Mouse (Mus musculus): ENCODE results near the gene Stn1. TPM values are rescaled to one million over a fixed set of nuclear protein-coding genes. Genes with fewer than 3 reads are reported as not detected.
A peak's percentile ranks its signal among the peaks of the same experiment; 100 is the strongest.

Gene Stn1
- polyA plus RNA-seq, 1 experiment from 2014 or later, result 53.8 TPM

DNA sequence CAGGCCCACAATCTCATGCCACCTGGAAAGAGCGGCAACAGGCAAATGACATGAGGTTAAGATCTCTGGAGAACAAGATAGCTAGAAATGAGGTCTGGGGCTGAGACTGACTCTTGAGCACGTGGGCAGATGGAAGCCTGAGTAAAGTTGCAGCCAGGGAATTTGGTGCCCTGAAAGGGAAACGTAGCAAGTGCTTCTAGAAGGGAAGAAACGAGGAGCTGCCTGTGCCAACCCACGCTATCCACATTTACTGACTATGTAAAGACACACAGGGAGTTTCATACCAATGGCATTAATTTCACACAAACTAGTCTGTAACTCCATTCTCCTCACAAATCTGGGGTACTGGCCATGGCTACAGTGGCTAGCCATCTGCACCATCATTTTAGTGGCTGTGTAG, 37.5 kb downstream of the Stn1 start:
- Histone ChIP-seq H3K9me3 (no peaks in the 10 kb centered on the region), H3K36me3 (peaks cover 5% of the 10 kb centered on the region), H3K27ac (no peak overlapping the region), H3K4me1 (peaks cover 24% of the 10 kb centered on the region), H3K27me3 (ENCODE audit: insufficient read depth, poor library complexity, severe bottlenecking) (no peaks in the 10 kb centered on the region), H3K4me3 (no peak overlapping the region)
- 85% methylated on average over 5 of the region's 5 CpGs for WGBS
- DNase-seq (ENCODE audit: low spot score), result no peak

DNA sequence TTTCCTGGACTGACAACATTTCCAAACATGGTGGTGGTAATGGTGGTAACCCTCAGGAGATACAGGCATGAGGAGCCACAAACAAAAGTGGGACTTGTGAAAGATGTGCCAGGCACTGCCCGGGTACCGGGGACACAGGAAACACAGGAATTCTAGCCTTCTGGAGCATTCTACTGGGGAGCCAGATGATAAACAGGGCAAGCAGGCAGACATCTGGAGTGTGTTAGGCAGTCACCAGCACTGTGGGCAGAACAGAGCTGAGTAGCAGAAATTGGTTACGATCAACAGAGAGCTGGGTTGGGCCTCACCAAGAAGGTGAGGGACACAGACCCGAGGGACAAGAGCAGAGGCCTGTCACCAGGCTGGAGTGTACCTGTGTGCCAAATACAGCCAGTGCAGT, 38.4 kb downstream of the Stn1 start:
- H3K4me1 ChIP-seq, result peaks cover 24% of the 10 kb centered on the region
- H3K4me3 ChIP-seq, result no peak overlapping the region
- DNase-seq (ENCODE audit: low spot score), result no peak
- 31% methylated on average over 4 of the region's 4 CpGs for WGBS
- peaks cover 5% of the 10 kb centered on the region for H3K36me3 ChIP-seq
- H3K27ac ChIP-seq, result peak overlapping the region; percentile 12
- H3K27me3 ChIP-seq (ENCODE audit: insufficient read depth, poor library complexity, severe bottlenecking), result no peaks in the 10 kb centered on the region
- H3K9me3 ChIP-seq, result no peaks in the 10 kb centered on the region

DNA sequence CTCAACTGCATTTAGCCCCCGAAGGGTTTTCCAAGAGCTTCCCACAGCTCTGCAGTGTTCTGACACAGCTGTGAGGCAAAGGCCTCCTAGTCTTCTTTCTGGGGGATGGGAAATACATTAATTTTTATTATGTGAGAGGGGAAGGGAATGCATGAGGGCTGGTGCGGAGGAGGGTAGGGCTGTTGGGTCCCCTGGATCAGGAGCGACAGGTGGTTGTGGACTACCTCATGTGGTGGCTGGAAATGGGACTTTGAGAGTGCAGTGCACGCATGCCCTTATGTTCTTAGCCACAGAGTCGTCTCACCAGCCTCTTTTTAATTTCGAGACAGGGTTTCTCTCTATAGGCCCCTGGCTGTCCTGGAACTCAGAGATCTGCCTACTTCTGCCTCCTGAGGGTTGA, 39.6 kb downstream of the Stn1 start:
- 84% methylated on average over 6 of the region's 6 CpGs for WGBS
- peaks cover 5% of the 10 kb centered on the region for H3K36me3 ChIP-seq
- H3K4me1 ChIP-seq, result peaks cover 35% of the 10 kb centered on the region
- no peaks in the 10 kb centered on the region for H3K27me3 ChIP-seq (ENCODE audit: insufficient read depth, poor library complexity, severe bottlenecking)
- no peak for DNase-seq (ENCODE audit: low spot score)
- no peaks in the 10 kb centered on the region for H3K9me3 ChIP-seq
- no peak overlapping the region for H3K4me3 ChIP-seq
- no peak overlapping the region for H3K27ac ChIP-seq

DNA sequence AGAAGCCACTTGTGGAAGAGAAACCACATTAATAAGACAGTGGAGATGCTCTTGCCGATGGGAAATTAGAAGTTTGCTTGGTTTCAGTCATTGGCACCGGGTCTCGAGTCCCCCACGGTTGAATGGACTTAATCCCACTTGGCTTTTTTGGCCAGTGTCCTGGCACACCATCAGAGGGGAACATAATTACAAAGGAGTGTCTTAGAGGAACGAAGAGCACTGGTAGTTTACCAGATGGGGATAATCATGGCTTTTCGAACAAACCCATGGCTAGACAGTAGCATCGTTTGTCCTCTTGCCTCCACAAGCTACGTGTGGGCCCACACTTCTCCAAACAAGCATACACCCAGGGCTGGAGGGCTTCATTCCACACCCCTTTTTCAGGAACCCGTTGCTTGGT, 40.0 kb downstream of the Stn1 start:
- Histone ChIP-seq H3K27me3 (ENCODE audit: insufficient read depth, poor library complexity, severe bottlenecking) (no peaks in the 10 kb centered on the region), H3K4me3 (no peak overlapping the region), H3K36me3 (peaks cover under 1% of the 10 kb centered on the region), H3K4me1 (peaks cover 39% of the 10 kb centered on the region), H3K9me3 (no peaks in the 10 kb centered on the region), H3K27ac (no peak overlapping the region)
- WGBS, result 85% methylated on average over 9 of the region's 9 CpGs
- DNase-seq (ENCODE audit: low spot score), result no peak

DNA sequence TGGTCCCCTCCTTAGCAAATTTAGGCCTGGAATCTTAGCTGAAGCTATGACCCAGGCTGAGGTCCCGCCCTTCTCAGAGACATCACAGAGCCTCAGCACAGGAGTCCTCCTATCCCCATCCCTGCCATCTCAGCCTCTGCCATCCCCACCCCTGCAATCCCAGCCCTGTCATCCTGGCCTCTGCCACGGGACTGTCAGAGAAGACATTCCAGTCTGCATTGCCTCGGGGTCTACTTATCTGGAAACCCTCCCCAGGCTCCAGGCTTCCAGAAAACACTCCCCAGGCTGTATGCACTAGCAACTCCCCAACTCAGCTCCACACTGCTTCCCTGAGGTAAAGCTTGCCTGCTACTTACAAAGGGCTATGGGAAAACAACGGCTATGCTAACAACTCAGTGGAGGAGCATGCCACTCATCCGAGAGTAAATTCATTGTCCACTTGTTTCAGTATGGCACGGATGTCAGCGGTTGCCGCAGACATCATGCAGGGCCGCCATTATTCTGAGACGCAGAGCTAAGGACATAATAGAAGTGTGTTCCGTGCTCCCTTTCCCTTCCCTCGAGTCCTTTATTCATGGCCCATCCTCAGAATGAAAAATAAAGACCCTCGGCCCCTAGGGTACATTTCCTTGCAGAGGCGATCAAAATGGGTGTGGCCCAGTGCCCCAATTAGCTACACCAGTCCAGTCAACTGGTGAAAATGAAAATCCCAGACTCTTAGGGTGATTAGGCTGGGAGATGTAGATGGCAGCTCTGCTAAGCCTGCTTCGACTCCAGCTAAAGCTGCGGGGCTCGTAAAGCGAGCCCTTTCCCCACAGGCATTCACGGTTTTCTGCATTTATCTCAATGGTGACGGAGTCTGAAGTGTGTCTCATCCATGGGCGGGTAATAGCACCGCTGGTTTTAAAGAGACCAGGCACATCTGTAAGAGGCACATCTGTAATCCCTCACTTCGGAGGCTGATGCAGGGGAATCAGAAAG, 44.0 kb downstream of the Stn1 start:
- Histone ChIP-seq H3K4me3 (no peak overlapping the region), H3K27ac (peak overlapping the region; percentile 30), H3K36me3 (no peaks in the 10 kb centered on the region), H3K27me3 (ENCODE audit: insufficient read depth, poor library complexity, severe bottlenecking) (no peaks in the 10 kb centered on the region), H3K9me3 (no peaks in the 10 kb centered on the region), H3K4me1 (peaks cover 26% of the 10 kb centered on the region)
- 65% methylated on average over 23 of the region's 23 CpGs for WGBS
- no peak for DNase-seq (ENCODE audit: low spot score)

DNA sequence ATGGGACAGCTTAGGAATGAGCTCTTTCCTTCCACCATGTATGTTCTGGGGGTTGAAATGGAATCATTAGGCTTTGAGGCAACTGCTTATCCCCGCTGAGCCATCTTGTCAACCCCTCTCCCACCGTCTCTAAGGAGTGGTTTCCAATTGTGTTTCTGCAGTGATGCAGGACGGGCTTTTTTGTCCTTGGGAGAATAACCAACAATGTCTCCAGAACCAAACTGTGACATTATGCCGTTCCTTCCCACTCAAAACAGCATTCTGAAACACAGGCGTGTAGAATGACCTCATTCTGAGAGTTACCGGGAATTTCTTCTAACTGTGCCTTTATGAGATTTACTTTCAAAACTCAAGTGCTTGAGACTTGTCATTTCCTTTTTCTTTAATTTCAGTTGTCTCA, 44.9 kb downstream of the Stn1 start:
- Histone ChIP-seq H3K9me3 (no peaks in the 10 kb centered on the region), H3K27me3 (ENCODE audit: insufficient read depth, poor library complexity, severe bottlenecking) (no peaks in the 10 kb centered on the region), H3K27ac (0 out of 2 replicates have a peak overlapping the region, but pooled peaks have one; percentile 16), H3K4me3 (no peak overlapping the region), H3K36me3 (no peaks in the 10 kb centered on the region), H3K4me1 (peaks cover 26% of the 10 kb centered on the region)
- 94% methylated on average over 6 of the region's 6 CpGs for WGBS
- no peak for DNase-seq (ENCODE audit: low spot score)

DNA sequence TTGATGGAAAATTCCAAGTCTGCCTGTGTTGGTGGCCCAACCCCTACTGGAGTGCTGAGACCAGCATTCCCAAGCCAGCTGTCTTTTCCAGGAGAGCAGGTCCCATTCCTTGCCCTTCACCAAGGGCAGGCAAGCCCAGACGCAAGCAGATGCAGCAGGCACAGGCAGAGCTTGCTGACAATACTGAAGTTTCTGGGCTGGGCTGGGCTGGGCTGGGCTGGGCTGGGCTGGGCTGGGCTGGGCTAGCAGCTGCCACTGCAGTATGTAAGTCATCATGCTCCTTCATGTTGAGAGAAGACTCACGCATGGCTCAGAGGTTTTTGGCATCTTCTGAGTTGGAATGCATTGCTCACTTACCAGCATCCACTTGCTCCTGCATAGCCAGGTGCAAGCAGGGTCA, 45.5 kb downstream of the Stn1 start:
- Histone ChIP-seq H3K27ac (0 out of 2 replicates have a peak overlapping the region, but pooled peaks have one; percentile 16), H3K9me3 (no peaks in the 10 kb centered on the region), H3K36me3 (no peaks in the 10 kb centered on the region), H3K4me1 (peaks cover 26% of the 10 kb centered on the region), H3K4me3 (no peak overlapping the region), H3K27me3 (ENCODE audit: insufficient read depth, poor library complexity, severe bottlenecking) (no peaks in the 10 kb centered on the region)
- 62% methylated on average over 2 of the region's 2 CpGs for WGBS
- DNase-seq (ENCODE audit: low spot score), result no peak

DNA sequence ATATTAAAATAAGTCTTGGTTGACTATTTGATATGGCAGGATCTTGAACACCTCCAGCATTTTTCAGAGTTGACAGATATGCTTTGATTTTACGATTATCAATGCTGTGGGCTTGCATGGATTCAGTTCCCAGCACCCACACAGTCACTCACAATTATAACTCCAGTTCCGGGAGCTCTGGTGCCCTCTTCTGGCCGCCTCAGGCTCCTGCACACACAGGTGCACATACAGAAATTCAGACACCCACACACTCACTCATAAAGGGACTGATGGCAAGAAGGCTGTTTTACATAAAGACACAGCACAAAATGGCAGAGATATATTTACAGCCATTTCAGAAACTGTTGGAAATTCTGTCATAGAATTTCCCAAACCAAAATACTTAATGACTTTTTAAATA, 48.1 kb downstream of the Stn1 start:
- H3K27ac ChIP-seq, result no peak overlapping the region
- H3K36me3 ChIP-seq, result no peaks in the 10 kb centered on the region
- H3K9me3 ChIP-seq, result no peaks in the 10 kb centered on the region
- peaks cover 41% of the 10 kb centered on the region for H3K4me1 ChIP-seq
- no peaks in the 10 kb centered on the region for H3K27me3 ChIP-seq (ENCODE audit: insufficient read depth, poor library complexity, severe bottlenecking)
- H3K4me3 ChIP-seq, result no peak overlapping the region
- no peak for DNase-seq (ENCODE audit: low spot score)
- WGBS, result 83% methylated on average over 3 of the region's 3 CpGs

DNA sequence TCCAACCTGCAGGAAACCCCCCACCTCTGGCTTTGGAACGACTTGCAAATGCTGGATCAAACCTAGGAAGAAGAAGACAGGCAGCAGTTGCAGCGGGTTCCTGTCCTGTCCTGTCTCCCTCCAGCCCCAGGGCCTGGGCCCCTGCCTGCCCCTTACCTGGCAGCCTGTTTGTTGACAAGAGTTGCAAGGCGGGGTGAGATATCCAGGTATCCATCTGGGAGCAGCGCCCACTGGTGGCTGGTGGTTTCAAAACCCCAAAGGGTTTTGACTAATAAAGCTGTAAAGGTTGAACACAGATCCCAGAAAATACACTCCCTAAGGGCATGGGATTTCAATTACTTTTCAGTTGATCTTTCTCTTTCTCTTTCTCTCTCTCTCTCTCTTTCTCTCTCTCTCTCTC, 49.1 kb downstream of the Stn1 start:
- Histone ChIP-seq H3K27ac (no peak overlapping the region), H3K4me1 (peaks cover 36% of the 10 kb centered on the region), H3K27me3 (ENCODE audit: insufficient read depth, poor library complexity, severe bottlenecking) (no peaks in the 10 kb centered on the region), H3K9me3 (no peaks in the 10 kb centered on the region), H3K36me3 (no peaks in the 10 kb centered on the region), H3K4me3 (no peak overlapping the region)
- DNase-seq (ENCODE audit: low spot score), result no peak
- 34% methylated on average over 4 of the region's 4 CpGs for WGBS

DNA sequence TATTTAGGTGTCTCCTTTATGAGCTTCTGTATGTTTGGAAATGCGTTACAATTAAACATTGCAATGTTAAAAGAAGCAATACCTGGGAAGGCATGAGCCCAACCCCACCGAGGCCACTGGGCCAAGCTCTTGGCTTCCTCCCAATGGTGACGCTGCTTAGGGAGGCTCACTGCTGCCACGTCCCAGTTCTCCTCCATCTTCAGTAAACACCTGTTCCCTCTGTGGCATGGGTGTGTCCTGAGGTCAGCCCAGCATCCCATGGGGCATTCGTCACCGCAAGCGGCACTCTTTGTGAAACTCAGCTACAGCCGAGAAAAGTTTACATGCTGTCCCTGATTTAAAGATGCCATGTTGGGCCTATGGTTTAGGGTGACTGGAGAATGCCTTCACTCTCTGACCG, 49.7 kb downstream of the Stn1 start:
- H3K4me1 ChIP-seq, result peaks cover 30% of the 10 kb centered on the region
- no peaks in the 10 kb centered on the region for H3K27me3 ChIP-seq (ENCODE audit: insufficient read depth, poor library complexity, severe bottlenecking)
- 85% methylated on average over 9 of the region's 9 CpGs for WGBS
- no peak for DNase-seq (ENCODE audit: low spot score)
- no peaks in the 10 kb centered on the region for H3K9me3 ChIP-seq
- no peak overlapping the region for H3K27ac ChIP-seq
- H3K36me3 ChIP-seq, result no peaks in the 10 kb centered on the region
- no peak overlapping the region for H3K4me3 ChIP-seq

DNA sequence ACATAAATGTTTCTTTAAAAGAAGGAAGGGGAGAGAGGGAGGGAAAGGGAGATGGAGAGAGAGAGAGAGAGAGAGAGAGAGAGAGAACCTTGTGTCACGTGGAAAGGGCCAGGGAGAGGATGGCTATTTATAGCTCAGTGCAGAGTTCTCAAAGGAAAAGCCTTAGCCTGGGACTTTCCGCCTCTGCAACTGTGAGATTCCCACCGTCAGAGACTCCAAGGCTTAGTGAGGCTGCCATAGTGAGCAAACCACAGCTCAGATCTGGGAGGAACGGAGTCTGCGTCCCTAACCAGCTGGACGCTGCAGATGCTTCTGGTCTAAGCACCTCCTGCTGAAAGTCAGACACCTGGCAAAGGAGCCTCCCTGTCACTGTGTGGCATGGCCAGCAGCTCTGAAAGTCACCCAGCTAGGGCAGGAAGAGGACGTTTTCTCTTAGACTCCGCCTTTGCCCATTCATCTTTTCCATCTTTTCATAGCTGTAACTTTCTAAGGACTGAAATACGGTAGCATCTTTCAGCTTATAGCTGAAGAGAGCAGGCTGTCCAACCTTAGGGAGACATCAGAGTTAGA, 51.2 kb downstream of the Stn1 start:
- WGBS, result 26% methylated on average over 9 of the region's 9 CpGs
- no peak for DNase-seq (ENCODE audit: low spot score)
- peak overlapping the region; percentile 92 for H3K27ac ChIP-seq
- H3K36me3 ChIP-seq, result no peaks in the 10 kb centered on the region
- H3K27me3 ChIP-seq (ENCODE audit: insufficient read depth, poor library complexity, severe bottlenecking), result no peaks in the 10 kb centered on the region
- H3K9me3 ChIP-seq, result no peaks in the 10 kb centered on the region
- H3K4me1 ChIP-seq, result peaks cover 17% of the 10 kb centered on the region
- peak overlapping the region; percentile 43 for H3K4me3 ChIP-seq

DNA sequence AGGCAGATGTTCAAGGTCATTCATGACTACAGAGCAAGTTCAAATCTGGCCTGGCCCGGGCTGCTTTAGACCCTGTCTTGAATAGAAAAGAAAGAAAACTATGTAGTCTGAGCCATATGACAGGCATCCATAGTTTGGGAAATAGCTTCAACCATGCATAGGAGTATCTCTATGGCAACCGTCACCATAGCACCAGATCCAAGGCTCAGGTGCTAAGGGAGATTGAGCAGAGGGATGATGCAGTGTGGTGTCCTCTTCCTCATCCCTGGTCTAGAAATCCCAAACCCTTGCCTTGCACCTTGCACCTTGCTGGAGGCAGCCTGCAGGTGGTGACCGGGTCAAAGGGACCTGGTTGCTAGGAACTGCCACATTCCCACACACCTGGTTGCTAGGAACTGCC, 53.2 kb downstream of the Stn1 start:
- DNase-seq (ENCODE audit: low spot score), result no peak
- Histone ChIP-seq H3K9me3 (no peaks in the 10 kb centered on the region), H3K4me1 (peaks cover 17% of the 10 kb centered on the region), H3K27ac (peak overlapping the region; percentile 67), H3K4me3 (no peak overlapping the region), H3K36me3 (no peaks in the 10 kb centered on the region), H3K27me3 (ENCODE audit: insufficient read depth, poor library complexity, severe bottlenecking) (no peaks in the 10 kb centered on the region)
- 81% methylated on average over 3 of the region's 3 CpGs for WGBS

DNA sequence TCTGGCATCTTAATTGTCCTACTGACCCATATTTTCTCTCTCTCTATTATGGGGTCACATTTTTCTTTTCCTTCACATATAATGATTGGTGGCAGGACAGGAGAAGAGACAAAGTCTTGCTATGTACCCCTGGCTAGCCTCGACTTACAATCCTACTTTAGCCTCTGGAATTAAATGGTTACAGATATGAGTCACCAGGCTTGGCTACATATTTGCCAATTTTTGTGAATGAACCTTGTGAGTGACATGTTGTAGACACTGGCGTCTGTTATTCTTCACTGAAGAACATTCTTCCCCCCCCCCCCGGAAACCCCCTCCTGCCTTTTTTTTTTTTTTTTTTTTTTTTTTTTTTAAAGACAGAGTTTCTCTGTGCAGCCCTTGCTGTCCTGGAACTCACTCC, 54.0 kb downstream of the Stn1 start:
- DNase-seq (ENCODE audit: low spot score), result no peak
- no peak overlapping the region for H3K27ac ChIP-seq
- no peaks in the 10 kb centered on the region for H3K36me3 ChIP-seq
- WGBS, result 69% methylated on average over 3 of the region's 3 CpGs
- H3K9me3 ChIP-seq, result no peaks in the 10 kb centered on the region
- H3K27me3 ChIP-seq (ENCODE audit: insufficient read depth, poor library complexity, severe bottlenecking), result no peaks in the 10 kb centered on the region
- H3K4me1 ChIP-seq, result peaks cover 17% of the 10 kb centered on the region
- H3K4me3 ChIP-seq, result no peak overlapping the region

Measured in heart, embryonic 10.5 days (tissue).